Mouse (Mus musculus) skeletal muscle tissue, adult 2 months (tissue): ENCODE measurements around the gene Usp3.

Experiments used
- DNase-seq: peaks from one replicate; pipeline ENCODE4 v3.0.0-alpha.2; 2012; ENCODE audit warnings: low read depth, low spot score

Usp3 gene

GRCm38 (mm10) chr9:66603907-66604306, 11.0 kb upstream of the Usp3 start:
- DNase-seq, result no peak

- peak; percentile 48 for DNase-seq
These were observed 8.1 kb upstream of the Usp3 start for GRCm38 (mm10) chr9:66601006-66601405.

GRCm38 (mm10) chr9:66600551-66600950, 7.6 kb upstream of the Usp3 start:
- no peak for DNase-seq

- peak; percentile 40 for DNase-seq
These were observed 6.6 kb upstream of the Usp3 start for GRCm38 (mm10) chr9:66599577-66599976.

- DNase-seq, result no peak
These were observed 5.7 kb upstream of the Usp3 start for GRCm38 (mm10) chr9:66598636-66599035.

- DNase-seq, result no peak
These were observed 4.7 kb upstream of the Usp3 start for GRCm38 (mm10) chr9:66597480-66598215.

GRCm38 (mm10) chr9:66597076-66597475, 4.1 kb upstream of the Usp3 start:
- no peak for DNase-seq

- DNase-seq, result no peak
These were observed 3.1 kb upstream of the Usp3 start for GRCm38 (mm10) chr9:66595722-66596675.

GRCm38 (mm10) chr9:66594061-66594460, 1.1 kb upstream of the Usp3 start:
- no peak for DNase-seq

GRCm38 (mm10) chr9:66593613-66593969, 649 bp upstream of the Usp3 start:
- DNase-seq, result peak; percentile 39

GRCm38 (mm10) chr9:66591851-66592645, 894 bp downstream of the Usp3 start:
- no peak for DNase-seq

- no peak for DNase-seq
These were observed 2.9 kb downstream of the Usp3 start for GRCm38 (mm10) chr9:66590051-66590450.

- DNase-seq, result no peak
These were observed 5.9 kb downstream of the Usp3 start for GRCm38 (mm10) chr9:66587016-66587415.

GRCm38 (mm10) chr9:66586533-66586932, 6.4 kb downstream of the Usp3 start:
- no peak for DNase-seq

GRCm38 (mm10) chr9:66585191-66585590, 7.8 kb downstream of the Usp3 start:
- no peak for DNase-seq

GRCm38 (mm10) chr9:66584176-66584575, 8.8 kb downstream of the Usp3 start:
- DNase-seq, result no peak

- no peak for DNase-seq
These were observed 9.7 kb downstream of the Usp3 start for GRCm38 (mm10) chr9:66583244-66583643.

GRCm38 (mm10) chr9:66581694-66582093, 11.2 kb downstream of the Usp3 start:
- no peak for DNase-seq

- DNase-seq, result no peak
These were observed 12.2 kb downstream of the Usp3 start for GRCm38 (mm10) chr9:66580722-66581121.

- DNase-seq, result no peak
These were observed 17.1 kb downstream of the Usp3 start for GRCm38 (mm10) chr9:66575878-66576238.

GRCm38 (mm10) chr9:66575041-66575877, 17.7 kb downstream of the Usp3 start:
- no peak for DNase-seq
